Mouse (Mus musculus) macrophage (primary cell): Measurements from ENCODE around the gene Slc18a2. TPM values are rescaled to one million over a fixed set of nuclear protein-coding genes. Genes with fewer than 3 reads are reported as not detected.

Experiments used
- H3K27ac ChIP-seq: fragments of 350-480 bp; formaldehyde crosslinking; 2 replicates; pipeline ENCODE4 v1.9.0; 2021
- H3K36me3 ChIP-seq: fragments of 350-480 bp; formaldehyde crosslinking; 2 replicates; pipeline ENCODE4 v1.9.0; 2021; ENCODE audit errors: inconsistent target
- H3K4me3 ChIP-seq: fragments of 350-480 bp; formaldehyde crosslinking; 2 replicates; pipeline ENCODE4 v1.9.0; 2021; ENCODE audit errors: inconsistent target
- H3K79me2 ChIP-seq: fragments of 350-480 bp; formaldehyde crosslinking; 2 replicates; pipeline ENCODE4 v1.9.0; 2021; ENCODE audit errors: inconsistent target
- WGBS: methylation state at CpG from one replicate; pipeline ENCODE4 v1.1.7; 2026; ENCODE audit warnings: inconsistent platforms; ENCODE audit not compliant: missing documents; 5-methylcytosine and 5-hydroxymethylcytosine counted together
- polyA plus RNA-seq: library from polyadenylated mRNA; stranded (reverse); fragments of 250-400 nt; gene quantifications from 3 replicates; pipeline ENCODE4 v1.2.4, GENCODE M21; 2018; ENCODE audit warnings: inconsistent platforms

The Slc18a2 gene
- polyA plus RNA-seq, 1 experiment from 2014 or later = 0.09 TPM

- Histone ChIP-seq H3K36me3 (no peaks in the 10 kb centered on the region), H3K27ac (no peak overlapping the region), H3K79me2 (peaks cover 57% of the 10 kb centered on the region; the same call in 1 of the 2 replicates), H3K4me3 (no peak overlapping the region)
Measured at GRCm38 (mm10) chr19:59316571-59316970, 55.9 kb downstream of the Slc18a2 start.

- 100% methylated on average over 1 of the region's 14 CpGs for WGBS
Measured at GRCm38 (mm10) chr19:59321990-59322389, 61.3 kb downstream of the Slc18a2 start, which contains the start of gene Rps12-ps3. Gene Rps12-ps3 (plus strand): TSS chr19:59322290.

GRCm38 (mm10) chr19:59330816-59331225 lies 70.1 kb downstream of the Slc18a2 start:
- Histone ChIP-seq H3K27ac (no peak overlapping the region), H3K36me3 (no peaks in the 10 kb centered on the region), H3K79me2 (peaks cover 99% of the 10 kb centered on the region), H3K4me3 (no peak overlapping the region)

More at GRCm38 (mm10) chr19:59321990-59322389, 61.3 kb downstream of the Slc18a2 start, which contains the start of gene Rps12-ps3:
- Histone ChIP-seq H3K27ac (no peak within 1 kb of the TSS), H3K79me2 (peaks cover 84% of the 10 kb centered on the region; the same call in 1 of the 2 replicates), H3K4me3 (no peak within 1 kb of the TSS), H3K36me3 (no peaks in the 10 kb centered on the region)

- 100% methylated on average over 1 of the region's 1 CpGs for WGBS
- Histone ChIP-seq H3K79me2 (peaks cover 100% of the 10 kb centered on the region), H3K36me3 (no peaks in the 10 kb centered on the region), H3K4me3 (no peak overlapping the region), H3K27ac (no peak overlapping the region)
Measured at GRCm38 (mm10) chr19:59336655-59337054, 76.0 kb downstream of the Slc18a2 start.

GRCm38 (mm10) chr19:59337872-59338681 lies 77.4 kb downstream of the Slc18a2 start:
- no peak overlapping the region for H3K4me3 ChIP-seq
- H3K27ac ChIP-seq = peak overlapping the region; percentile 7; the same call in 1 of the 2 replicates
- 87% methylated on average over 3 of the region's 3 CpGs for WGBS
- H3K79me2 ChIP-seq = peaks cover 100% of the 10 kb centered on the region
- no peaks in the 10 kb centered on the region for H3K36me3 ChIP-seq

GRCm38 (mm10) chr19:59339908-59340307 lies 79.2 kb downstream of the Slc18a2 start:
- peaks cover 100% of the 10 kb centered on the region for H3K79me2 ChIP-seq
- H3K27ac ChIP-seq = no peak overlapping the region
- 88% methylated on average over 2 of the region's 3 CpGs for WGBS
- H3K4me3 ChIP-seq = no peak overlapping the region
- no peaks in the 10 kb centered on the region for H3K36me3 ChIP-seq

GRCm38 (mm10) chr19:59342964-59343363 lies 82.3 kb downstream of the Slc18a2 start:
- Histone ChIP-seq H3K79me2 (peaks cover 69% of the 10 kb centered on the region), H3K27ac (no peak overlapping the region), H3K36me3 (no peaks in the 10 kb centered on the region), H3K4me3 (no peak overlapping the region)
- WGBS = 33% methylated on average over 2 of the region's 2 CpGs

GRCm38 (mm10) chr19:59344304-59344711 lies 83.6 kb downstream of the Slc18a2 start:
- H3K27ac ChIP-seq = no peak overlapping the region
- under 1% methylated on average over 14 of the region's 14 CpGs for WGBS
- no peaks in the 10 kb centered on the region for H3K36me3 ChIP-seq

GRCm38 (mm10) chr19:59345081-59345657 lies 84.5 kb downstream of the Slc18a2 start:
- WGBS = under 1% methylated on average over 49 of the region's 70 CpGs
- H3K4me3 ChIP-seq = peak overlapping the region; percentile 53
- H3K27ac ChIP-seq = no peak overlapping the region
- H3K79me2 ChIP-seq = peaks cover 47% of the 10 kb centered on the region
- no peaks in the 10 kb centered on the region for H3K36me3 ChIP-seq

More at GRCm38 (mm10) chr19:59344304-59344711, 83.6 kb downstream of the Slc18a2 start:
- Histone ChIP-seq H3K4me3 (peak overlapping the region; percentile 53), H3K79me2 (peaks cover 56% of the 10 kb centered on the region)

Other genes with a start within 250 kb of the Slc18a2 start
- 31.2 to 80.8 TPM (median 43.7 TPM) in 3 replicates for gene Shtn1, start 184.8 kb upstream of the Slc18a2 start, polyA plus RNA-seq
- not detected in 3 replicates for gene Vax1, start 90.8 kb upstream of the Slc18a2 start, polyA plus RNA-seq
- gene Kcnk18, start 41.7 kb upstream of the Slc18a2 start, polyA plus RNA-seq = not detected in 3 replicates
- gene Rps12-ps3, start 61.4 kb downstream of the Slc18a2 start, polyA plus RNA-seq = 11.3 to 140 TPM (median 136 TPM) in 3 replicates
- 14.8 to 16.5 TPM (median 16.4 TPM) in 3 replicates for gene Pdzd8, start 84.9 kb downstream of the Slc18a2 start, polyA plus RNA-seq
- not detected in 3 replicates for gene Emx2, start 197.5 kb downstream of the Slc18a2 start, polyA plus RNA-seq